Mouse (Mus musculus): ENCODE results near the gene Dhcr7.

GRCm38 (mm10) chr7:143832196-143832595 is 9.3 kb downstream of the Dhcr7 start:
- TF ChIP-seq CTCF (IDR thresholded peaks at IDR 0.05; ENCODE audit: low read depth), result no peak
- no peak for TF ChIP-seq EP300 (IDR thresholded peaks at IDR 0.05; ENCODE audit: low read depth)

All from liver, postnatal 0 days (tissue).